Mouse (Mus musculus): ENCODE data around the gene Agpat1.

GRCm38 (mm10) chr17:34568421-34568820, 35.6 kb upstream of the Agpat1 start:
- TF ChIP-seq EP300 (optimal IDR thresholded peaks at IDR 0.05) (no peak), CTCF (IDR thresholded peaks at IDR 0.05; ENCODE audit: low read depth) (no peak)

All from stomach, postnatal 0 days (tissue).